Comparison of ENCODE assay signal across 8 mouse cellular contexts in genomic region chr11:53469968-53470695, GRCm38 (mm10). TPM values are rescaled to one million over a fixed set of nuclear protein-coding genes. Genes with fewer than 3 reads are reported as not detected.
DNase-seq lines count a peak whose midpoint lies in the region; ATAC-seq and TF ChIP-seq lines count a peak whose summit lies in the region.

TSS of gene Gm9837 (minus strand) at chr11:53470479.

- H3K27me3 ChIP-seq in embryonic facial prominence, embryonic 12.5 days, result peaks cover 63% of the 10 kb centered on the region
- H3K27me3 ChIP-seq in heart, adult 2 months (ENCODE audit: control insufficient read depth, insufficient read depth, low read length), result no peaks in the 10 kb centered on the region
- no peaks in the 10 kb centered on the region for H3K27me3 ChIP-seq in kidney, adult 2 months (replicated peaks; ENCODE audit: control insufficient read depth, insufficient read depth, low read length)
- peaks cover 56% of the 10 kb centered on the region for H3K27me3 ChIP-seq in limb, embryonic 12.5 days
- H3K27me3 ChIP-seq in midbrain, embryonic 15.5 days (replicated peaks), result peaks cover 45% of the 10 kb centered on the region

- peak; percentile 63 for DNase-seq in 3134 (ENCODE audit: extremely low read depth, insufficient read length, low spot score)
- DNase-seq in adrenal gland, postnatal 36 days, result peak; percentile 91 to 92
- DNase-seq in heart, adult 2 months, result peak; percentile 88 to 90
- peak; percentile 88 for DNase-seq in kidney, adult 2 months
- peak; percentile 57 to 81 for DNase-seq in spleen, adult 18-20 months

- WGBS in embryonic facial prominence, embryonic 12.5 days, result 4% methylated on average over 29 of the region's 29 CpGs
- WGBS in heart, adult 2 months, result 4% methylated on average over 29 of the region's 29 CpGs
- 9% methylated on average over 29 of the region's 29 CpGs for WGBS in kidney, adult 2 months
- 4% methylated on average over 29 of the region's 29 CpGs for WGBS in limb, embryonic 12.5 days
- WGBS in midbrain, embryonic 15.5 days, result 1% methylated on average over 29 of the region's 29 CpGs

- TF ChIP-seq POLR2A in heart, adult 2 months (IDR thresholded peaks at IDR 0.05; ENCODE audit: insufficient read depth, low read depth, low read length), result peak; percentile 29; the same call in 1 of the 2 replicates
- TF ChIP-seq POLR2A in kidney, adult 2 months (IDR thresholded peaks at IDR 0.05; ENCODE audit: low read depth, low read length), result no peak

- H3K4me1 ChIP-seq in embryonic facial prominence, embryonic 12.5 days, result peaks cover 17% of the 10 kb centered on the region
- H3K4me1 ChIP-seq in heart, adult 2 months (ENCODE audit: control insufficient read depth, insufficient read depth, low read length), result peaks cover 3% of the 10 kb centered on the region; the same call in 1 of the 2 replicates
- H3K4me1 ChIP-seq in kidney, adult 2 months (ENCODE audit: control insufficient read depth, insufficient read depth, low read length), result 0 out of 2 replicates have a peak, but pooled peaks cover 2% of the 10 kb centered on the region
- peaks cover 24% of the 10 kb centered on the region for H3K4me1 ChIP-seq in limb, embryonic 12.5 days (replicated peaks)
- H3K4me1 ChIP-seq in midbrain, embryonic 15.5 days, result peaks cover 28% of the 10 kb centered on the region

- no peaks in the 10 kb centered on the region for H3K36me3 ChIP-seq in embryonic facial prominence, embryonic 12.5 days
- no peaks in the 10 kb centered on the region for H3K36me3 ChIP-seq in heart, adult 2 months (ENCODE audit: control insufficient read depth, insufficient read depth, low read length)
- no peaks in the 10 kb centered on the region for H3K36me3 ChIP-seq in kidney, adult 2 months (ENCODE audit: control insufficient read depth, insufficient read depth, low read length)
- H3K36me3 ChIP-seq in limb, embryonic 12.5 days, result no peaks in the 10 kb centered on the region; the same call in 1 of the 2 replicates
- no peaks in the 10 kb centered on the region for H3K36me3 ChIP-seq in midbrain, embryonic 15.5 days (replicated peaks)

- H3K4me3 ChIP-seq in embryonic facial prominence, embryonic 12.5 days, result 0 out of 2 replicates have a peak within 1 kb of the TSS, but pooled peaks have one; percentile 6
- peak within 1 kb of the TSS; percentile 24 for H3K4me3 ChIP-seq in heart, adult 2 months
- no peak within 1 kb of the TSS for H3K4me3 ChIP-seq in kidney, adult 2 months (ENCODE audit: insufficient read depth, low read depth, low read length)
- peak within 1 kb of the TSS; percentile 22 for H3K4me3 ChIP-seq in limb, embryonic 12.5 days (replicated peaks)
- peak within 1 kb of the TSS; percentile 24 for H3K4me3 ChIP-seq in midbrain, embryonic 15.5 days

- 0 out of 2 replicates have a peak within 1 kb of the TSS, but pooled peaks have one; percentile 33 for H3K9ac ChIP-seq in embryonic facial prominence, embryonic 12.5 days
- no peak within 1 kb of the TSS for H3K9ac ChIP-seq in heart, adult 2 months (ENCODE audit: low read depth, low read length)
- H3K9ac ChIP-seq in limb, embryonic 12.5 days (replicated peaks), result 0 out of 2 replicates have a peak within 1 kb of the TSS, but pooled peaks have one; percentile 8
- no peak within 1 kb of the TSS; the same call in 1 of the 2 replicates for H3K9ac ChIP-seq in midbrain, embryonic 15.5 days

- H3K27ac ChIP-seq in embryonic facial prominence, embryonic 12.5 days, result peak within 1 kb of the TSS; percentile 69
- peak within 1 kb of the TSS; percentile 72 for H3K27ac ChIP-seq in heart, adult 2 months
- H3K27ac ChIP-seq in kidney, adult 2 months (ENCODE audit: insufficient read depth, low read depth, low read length), result no peak within 1 kb of the TSS
- peak within 1 kb of the TSS; percentile 74 for H3K27ac ChIP-seq in limb, embryonic 12.5 days
- peak within 1 kb of the TSS; percentile 61 for H3K27ac ChIP-seq in midbrain, embryonic 15.5 days

- TF ChIP-seq EP300 in heart, adult 2 months (IDR thresholded peaks at IDR 0.05; ENCODE audit: insufficient read depth, low read depth, low read length), result peak; percentile 98

- H3K4me2 ChIP-seq in embryonic facial prominence, embryonic 12.5 days (replicated peaks), result peak within 1 kb of the TSS; percentile 48
- peak within 1 kb of the TSS; percentile 55 for H3K4me2 ChIP-seq in limb, embryonic 12.5 days
- H3K4me2 ChIP-seq in midbrain, embryonic 15.5 days, result peak within 1 kb of the TSS; percentile 54

- ATAC-seq in embryonic facial prominence, embryonic 12.5 days (ENCODE audit: insufficient number of reproducible peaks, insufficient read depth, low FRiP score, low TSS enrichment), result peak; percentile 70; the same call in 1 of the 2 replicates
- ATAC-seq in limb, embryonic 12.5 days (ENCODE audit: insufficient number of reproducible peaks, insufficient read depth, low FRiP score, low TSS enrichment, low read depth), result peak; percentile 70; the same call in 1 of the 2 replicates
- ATAC-seq in midbrain, embryonic 15.5 days (replicated peaks), result peak; percentile 77

- intact Hi-C loops in heart, adult 2 months (cut with DNase I), result loop anchor here (1.0 to 5.0 kb wide), 6 partner anchors 57 to 267 kb away; partner anchors contain the start of gene Kif3a

- no peaks in the 10 kb centered on the region for H3K9me3 ChIP-seq in embryonic facial prominence, embryonic 12.5 days
- H3K9me3 ChIP-seq in limb, embryonic 12.5 days, result no peaks in the 10 kb centered on the region
- no peaks in the 10 kb centered on the region for H3K9me3 ChIP-seq in midbrain, embryonic 15.5 days

- peak; percentile 95 for TF ChIP-seq CTCF in heart, adult 2 months (IDR thresholded peaks at IDR 0.05)
- TF ChIP-seq CTCF in kidney, adult 2 months (conservative IDR thresholded peaks at IDR 0.05; ENCODE audit: insufficient read depth, insufficient read length, low read depth, low read length), result peak; percentile 96

- no peaks in the 10 kb centered on the region for H3K79me2 ChIP-seq in heart, adult 2 months (replicated peaks; ENCODE audit: control insufficient read depth, insufficient read depth, low read length)

RNA-seq across cellular contexts. Expression of gene Gm9837, which starts in this region (rescaled TPM):
- not detected for total RNA-seq in adrenal gland, postnatal 36 days (2021)
- not detected in 2 replicates for polyA plus RNA-seq in embryonic facial prominence, embryonic 12.5 days (2016; fragmentation: Nextera tagmentation; extraction: Ambion mirVana)
- not detected for total RNA-seq in heart, adult 2 months (2021)
- not detected in 2 replicates for polyA plus RNA-seq in heart, adult 2 months (2012; rRNA removed)
- polyA plus RNA-seq in kidney, adult 2 months (2012; rRNA removed), result not detected in 2 replicates
- not detected in 2 replicates for polyA plus RNA-seq in limb, embryonic 12.5 days (2016; fragmentation: Nextera tagmentation; extraction: Ambion mirVana)
- polyA plus RNA-seq in midbrain, embryonic 15.5 days (2015; fragmentation: Nextera tagmentation; extraction: Ambion mirVana), result not detected in 2 replicates

Comparison
In these comparisons a context has a peak if more than half of its experiments do, and no peak if none do; other contexts are left out.
1. Peak in DNase-seq in adrenal gland, postnatal 36 days; RNA of the gene not detected or under 1 TPM.
2. Peak in ATAC-seq, H3K4me3 ChIP-seq, H3K27ac ChIP-seq, H3K9ac ChIP-seq and H3K4me2 ChIP-seq in embryonic facial prominence, embryonic 12.5 days; RNA of the gene not detected or under 1 TPM.
3. Peak in DNase-seq, H3K4me3 ChIP-seq and H3K27ac ChIP-seq in heart, adult 2 months; RNA of the gene not detected or under 1 TPM.
4. Peak in DNase-seq in kidney, adult 2 months; RNA of the gene not detected or under 1 TPM.
5. Peak in ATAC-seq, H3K4me3 ChIP-seq, H3K27ac ChIP-seq, H3K9ac ChIP-seq and H3K4me2 ChIP-seq in limb, embryonic 12.5 days; RNA of the gene not detected or under 1 TPM.
6. Peak in ATAC-seq, H3K4me3 ChIP-seq, H3K27ac ChIP-seq and H3K4me2 ChIP-seq in midbrain, embryonic 15.5 days; RNA of the gene not detected or under 1 TPM.